Mouse (Mus musculus) retina, postnatal 7 days (tissue): ENCODE results near the gene 1700088E04Rik.

ENCODE experiments used
- DNase-seq: peaks from one replicate; pipeline ENCODE4 v3.0.0-alpha.2; 2012; ENCODE audit warnings: low read depth, low spot score

Gene 1700088E04Rik

DNA sequence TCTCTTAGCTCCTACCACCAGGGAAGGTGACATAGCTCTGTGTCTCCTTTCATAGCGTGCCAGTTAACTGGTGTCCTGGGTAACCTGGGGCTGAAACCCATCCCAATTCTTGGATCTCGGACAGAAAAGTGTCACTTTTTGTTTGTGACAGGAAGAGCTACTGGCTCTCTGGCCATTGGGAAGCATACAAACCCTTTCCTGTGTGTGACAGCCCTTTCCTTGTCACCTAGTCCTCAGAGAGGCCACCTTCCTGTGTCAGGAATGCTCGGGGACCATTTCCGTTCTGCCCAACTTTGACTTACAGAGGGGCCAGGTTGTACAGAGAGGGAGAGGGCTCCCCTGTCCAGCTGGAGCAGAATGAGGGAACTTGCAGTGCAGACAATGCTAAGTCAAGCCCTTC lies 41.6 kb downstream of the 1700088E04Rik start:
- no peak for DNase-seq

DNA sequence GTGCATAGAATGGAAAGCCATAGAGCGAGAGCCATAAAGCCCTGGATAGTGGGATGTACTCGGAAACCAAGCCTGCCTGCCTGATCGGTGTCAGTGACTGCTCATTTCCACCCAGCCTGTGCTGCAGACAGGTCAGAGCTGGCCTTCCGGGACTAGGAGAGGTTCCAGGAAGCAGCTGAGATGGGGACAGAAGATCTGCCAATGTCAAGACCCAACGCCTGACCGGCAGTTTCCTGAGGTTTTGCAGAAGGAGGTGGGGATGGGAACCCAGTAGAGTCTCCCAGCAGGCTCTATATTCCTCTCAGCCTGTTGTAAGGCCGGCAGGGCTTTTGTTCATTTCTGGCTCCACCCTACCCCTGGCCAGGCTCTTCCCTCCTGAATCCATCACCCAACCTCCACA lies 42.2 kb downstream of the 1700088E04Rik start:
- DNase-seq: no peak

DNA sequence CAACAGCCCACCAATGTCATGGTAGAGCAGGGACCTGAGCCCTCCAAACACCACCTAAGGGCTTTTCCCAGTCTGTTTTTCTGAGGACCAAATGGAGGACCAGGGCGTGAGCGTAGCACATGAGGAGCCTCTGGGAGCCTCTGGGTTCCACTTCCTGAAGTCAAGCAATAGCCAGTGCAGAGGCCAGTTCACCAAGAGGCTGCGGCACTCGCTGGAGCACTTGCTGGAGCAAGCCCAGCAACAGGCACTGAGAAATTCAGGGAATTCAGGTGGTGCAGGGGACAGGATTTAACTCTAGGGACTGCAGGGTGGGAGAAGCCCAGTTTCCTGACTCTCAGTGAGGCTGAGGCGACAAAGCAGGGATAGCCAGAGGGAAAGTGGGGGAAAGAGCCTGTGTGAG lies 42.8 kb downstream of the 1700088E04Rik start:
- no peak for DNase-seq

DNA sequence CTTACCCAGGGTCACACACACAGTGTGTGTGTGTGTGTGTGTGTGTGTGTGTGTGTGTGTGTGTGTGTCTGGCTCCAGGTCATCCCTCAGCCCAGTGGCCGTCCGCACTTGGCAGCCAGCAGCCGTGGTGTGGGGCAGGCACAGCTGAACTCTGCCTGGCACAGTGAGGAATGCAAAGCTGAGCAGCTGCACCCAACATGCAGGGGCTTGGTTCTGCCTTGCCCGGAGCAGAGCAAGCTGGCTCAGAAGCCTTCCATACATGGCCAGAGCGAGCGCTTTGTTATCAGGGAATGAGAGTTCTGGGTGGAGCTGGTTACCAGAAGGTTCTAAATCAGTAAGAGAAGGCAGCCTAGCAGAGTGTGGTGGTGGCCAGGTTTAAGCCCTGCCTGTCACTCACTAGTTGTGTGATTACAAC lies 43.4 kb downstream of the 1700088E04Rik start:
- no peak for DNase-seq

DNA sequence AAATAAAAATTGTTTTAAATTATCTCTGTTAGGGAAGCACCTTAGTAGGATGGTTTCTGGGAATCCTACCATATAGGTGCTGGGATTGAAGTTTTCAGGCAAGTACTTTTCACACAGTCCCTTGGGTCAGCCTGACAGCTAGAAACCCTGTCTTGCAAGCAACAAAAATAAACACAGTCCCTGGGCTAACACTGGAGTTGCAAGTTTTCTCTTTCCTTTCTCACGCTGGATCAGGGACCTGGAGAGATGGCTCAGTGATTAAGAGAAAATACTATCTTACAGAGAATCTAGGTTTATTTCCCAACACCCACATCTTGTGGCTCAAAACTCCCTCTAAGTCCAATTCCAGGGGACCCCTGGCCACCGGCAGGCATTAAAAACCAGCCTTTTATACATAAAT lies 43.9 kb downstream of the 1700088E04Rik start:
- DNase-seq: no peak

DNA sequence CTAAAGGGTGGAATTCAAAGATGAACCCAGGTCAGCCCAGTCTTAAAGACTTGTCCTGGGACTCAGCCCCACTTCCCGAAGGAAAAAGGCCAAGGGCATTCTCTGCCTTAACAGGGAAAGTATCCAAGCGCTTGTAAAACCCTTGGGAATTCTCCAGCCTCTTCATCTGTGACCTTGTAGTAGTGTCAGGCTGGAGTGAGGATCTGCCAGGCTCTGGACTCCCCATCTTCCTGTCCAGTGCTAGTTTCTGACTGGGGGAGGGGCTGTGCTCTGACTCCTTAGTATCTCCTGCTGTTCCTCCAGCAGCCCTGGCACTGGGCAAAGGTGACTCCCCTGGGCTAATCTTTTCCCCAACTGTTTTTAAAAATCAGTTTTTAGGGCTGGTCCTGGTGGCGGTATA lies 44.5 kb downstream of the 1700088E04Rik start:
- no peak for DNase-seq

DNA sequence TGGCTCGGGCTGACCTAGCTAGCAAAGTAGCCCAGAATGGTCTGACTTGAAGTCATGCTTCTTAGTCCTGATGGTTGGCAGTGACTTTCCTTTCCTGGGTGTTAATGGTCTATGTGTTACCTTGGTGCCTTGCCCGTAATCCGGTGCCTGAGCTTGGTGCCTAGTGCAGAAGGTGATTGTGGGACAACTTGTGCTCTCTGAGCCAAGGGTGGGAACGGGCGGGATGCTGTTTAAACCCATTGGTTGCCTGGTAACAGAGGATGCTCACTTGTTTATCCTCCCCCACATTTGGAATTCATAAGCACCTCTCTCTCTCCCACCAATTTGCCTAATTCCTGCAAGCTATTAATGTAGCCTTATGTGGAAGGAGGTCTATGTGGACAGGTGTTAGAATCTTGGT lies 45.6 kb downstream of the 1700088E04Rik start:
- no peak for DNase-seq

DNA sequence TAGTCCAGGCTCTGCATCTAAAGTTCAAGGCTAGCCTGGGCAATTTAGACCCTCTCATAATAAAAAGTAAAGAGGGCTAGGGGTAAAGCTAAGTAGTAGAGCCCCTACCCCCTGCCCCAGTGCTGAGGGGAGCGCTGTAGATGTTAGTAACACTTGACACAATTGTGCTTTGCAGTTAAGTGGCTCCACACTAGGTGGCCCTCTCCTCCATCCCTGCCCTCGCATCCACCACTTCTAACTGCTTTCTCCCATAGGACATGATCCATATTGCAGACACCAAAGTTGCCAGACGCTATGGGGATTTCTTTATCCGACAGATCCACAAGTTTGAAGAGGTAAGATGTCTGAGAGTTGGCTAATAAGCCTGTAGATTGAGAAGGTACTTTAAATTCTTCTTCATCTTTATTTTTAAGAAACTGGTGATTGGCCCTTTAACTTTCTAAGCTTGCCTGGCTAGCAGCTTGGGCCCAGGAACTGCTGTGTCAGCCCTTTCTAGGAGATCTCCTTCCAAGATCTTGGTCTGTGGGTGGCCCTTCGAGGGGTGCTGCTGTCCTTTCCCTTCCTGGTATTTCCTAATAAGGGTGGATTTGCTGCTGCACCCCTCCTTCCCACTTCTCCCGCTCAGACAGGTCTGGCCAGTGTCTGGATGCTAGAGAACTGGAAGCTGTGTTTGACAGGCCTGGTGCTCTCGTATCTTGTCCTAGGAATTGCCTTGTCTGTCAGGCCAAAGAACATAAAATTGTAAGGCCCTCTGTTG lies 47.8 kb downstream of the 1700088E04Rik start:
- DNase-seq: no peak

DNA sequence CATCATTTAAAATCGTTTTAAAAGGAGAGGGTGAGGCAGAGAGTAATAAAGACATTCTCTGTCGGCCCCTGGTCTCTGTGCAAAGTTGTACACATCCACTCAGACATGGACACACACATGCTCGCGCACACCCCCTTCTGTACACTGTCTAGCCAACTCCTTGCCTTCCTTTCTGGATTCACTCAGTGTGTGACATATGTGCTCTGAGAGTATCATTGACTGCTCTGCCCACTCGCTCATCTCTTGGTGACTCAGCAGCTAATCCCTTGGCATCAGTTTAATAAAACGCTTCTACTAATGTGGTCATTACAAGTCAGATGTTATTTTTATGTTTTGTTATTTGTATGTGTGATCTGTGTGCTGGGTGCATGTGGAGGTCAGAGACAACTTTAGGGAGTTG lies 48.8 kb downstream of the 1700088E04Rik start:
- no peak for DNase-seq

DNA sequence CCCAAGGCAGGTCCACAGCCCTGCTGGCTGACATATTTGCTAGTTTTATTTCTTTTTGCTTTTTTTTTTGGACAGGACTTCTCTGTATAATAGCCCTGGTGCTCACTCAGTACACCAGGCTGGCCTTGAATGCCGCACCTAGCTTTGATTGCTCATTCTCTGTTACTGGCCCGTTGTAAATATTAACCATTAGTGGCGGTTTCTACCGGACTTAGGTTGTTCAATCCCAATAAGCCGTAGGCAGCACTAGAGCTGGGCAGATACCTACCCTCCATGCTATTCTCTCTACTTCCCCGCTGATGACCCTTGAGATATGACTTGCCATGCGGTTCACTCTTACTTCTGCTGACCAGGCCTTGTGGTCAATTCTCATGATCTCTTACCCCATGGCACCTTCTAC lies 61.5 kb downstream of the 1700088E04Rik start:
- DNase-seq: no peak
